Mouse (Mus musculus): ENCODE measurements around the gene F2r. TPM values are rescaled to one million over a fixed set of nuclear protein-coding genes. Genes with fewer than 3 reads are reported as not detected.

The F2r gene
- polyA plus RNA-seq, 1 experiment from 2014 or later: 23.0 TPM

DNA sequence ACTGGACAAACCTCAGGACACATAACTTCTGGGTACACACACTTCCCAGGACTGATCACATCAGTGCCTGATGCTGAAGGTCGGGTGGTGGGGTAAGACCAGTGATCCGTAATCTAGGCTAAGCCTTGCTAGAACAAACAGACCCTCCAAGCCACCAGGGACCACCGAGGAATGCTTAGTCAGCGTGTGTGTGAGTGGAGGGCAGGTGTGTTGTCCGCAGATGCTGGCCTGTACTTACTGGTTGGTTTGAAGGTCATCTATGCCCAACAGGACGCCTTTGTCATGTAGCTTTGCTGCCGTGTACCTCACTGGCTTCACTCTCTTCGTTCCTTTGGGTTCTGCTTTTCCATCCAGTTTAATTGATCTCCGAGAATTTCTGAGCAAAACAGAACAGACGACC, 11.5 kb upstream of the F2r start:
- no peak overlapping the region for H3K4me3 ChIP-seq (ENCODE audit: low read depth, low read length)
- no peak for TF ChIP-seq CTCF (IDR thresholded peaks at IDR 0.05; ENCODE audit: low read depth)
- no peak for TF ChIP-seq EP300 (optimal IDR thresholded peaks at IDR 0.05)
- ATAC-seq (ENCODE audit: low FRiP score, low TSS enrichment): no peak
- H3K4me2 ChIP-seq (replicated peaks; ENCODE audit: low read depth): no peak overlapping the region
- no peaks in the 10 kb centered on the region for H3K4me1 ChIP-seq (replicated peaks; ENCODE audit: control insufficient read depth, insufficient read depth)
- WGBS: 87% methylated on average over 10 of the region's 10 CpGs
- H3K36me3 ChIP-seq (ENCODE audit: control insufficient read depth, insufficient read depth, low read length): no peaks in the 10 kb centered on the region
- no peaks in the 10 kb centered on the region for H3K27me3 ChIP-seq (ENCODE audit: control insufficient read depth, insufficient read depth, low read length)
- no peak for DNase-seq (ENCODE audit: low spot score)
- H3K9ac ChIP-seq (ENCODE audit: low read length): no peak overlapping the region
- H3K27ac ChIP-seq (replicated peaks): no peak overlapping the region
- no peaks in the 10 kb centered on the region for H3K9me3 ChIP-seq (ENCODE audit: control insufficient read depth, low read length)

DNA sequence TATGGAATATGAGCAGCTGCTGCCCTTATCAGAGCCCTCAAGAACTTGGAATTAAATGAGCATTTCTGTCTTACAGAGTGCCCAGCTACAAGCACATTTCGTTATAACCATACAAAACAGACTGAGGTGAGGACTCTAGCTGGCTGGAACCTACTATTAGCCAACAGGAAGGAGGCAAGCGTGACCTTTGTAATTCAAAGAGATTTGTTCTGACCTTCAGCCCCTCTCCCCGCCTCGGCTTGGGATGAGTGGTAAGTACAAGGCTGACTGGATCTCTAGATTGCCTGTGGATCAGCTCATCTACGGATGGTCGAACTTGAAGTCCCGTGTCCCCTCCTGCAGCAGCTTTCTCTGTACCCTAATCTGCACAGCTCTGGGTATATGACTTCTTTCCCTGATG, 8.4 kb upstream of the F2r start:
- Histone ChIP-seq H3K4me2 (replicated peaks; ENCODE audit: low read depth) (no peak overlapping the region), H3K27me3 (ENCODE audit: control insufficient read depth, insufficient read depth, low read length) (no peaks in the 10 kb centered on the region), H3K4me1 (replicated peaks; ENCODE audit: control insufficient read depth, insufficient read depth) (no peaks in the 10 kb centered on the region), H3K9me3 (ENCODE audit: control insufficient read depth, low read length) (no peaks in the 10 kb centered on the region), H3K4me3 (ENCODE audit: low read depth, low read length) (no peak overlapping the region), H3K9ac (ENCODE audit: low read length) (no peak overlapping the region), H3K36me3 (ENCODE audit: control insufficient read depth, insufficient read depth, low read length) (no peaks in the 10 kb centered on the region), H3K27ac (replicated peaks) (no peak overlapping the region)
- TF ChIP-seq EP300 (optimal IDR thresholded peaks at IDR 0.05) (no peak), CTCF (IDR thresholded peaks at IDR 0.05; ENCODE audit: low read depth) (no peak)
- WGBS: 85% methylated on average over 7 of the region's 7 CpGs
- DNase-seq (ENCODE audit: low spot score) (no peak), ATAC-seq (ENCODE audit: low FRiP score, low TSS enrichment) (no peak)

DNA sequence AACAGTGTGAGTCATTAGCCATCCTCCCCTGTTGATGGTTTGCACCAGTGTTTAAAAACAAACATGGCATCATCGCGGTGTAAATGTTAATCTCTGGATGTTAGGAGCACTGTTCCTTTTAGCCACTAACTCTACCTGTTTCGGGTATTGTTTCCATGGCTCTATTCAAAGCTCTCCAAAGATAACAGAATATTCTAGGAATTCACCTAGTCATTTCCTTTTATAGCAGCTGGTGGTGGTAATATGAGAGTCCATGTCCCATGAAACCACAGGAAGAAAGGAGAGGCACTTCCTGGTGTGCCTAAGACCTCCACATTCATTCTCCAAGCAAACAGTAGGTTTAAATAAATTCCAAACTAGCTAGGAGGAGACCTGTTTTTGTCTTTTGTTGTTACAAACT, 4.8 kb upstream of the F2r start:
- 77% methylated on average over 3 of the region's 3 CpGs for WGBS
- Histone ChIP-seq H3K27ac (replicated peaks) (no peak overlapping the region), H3K27me3 (ENCODE audit: control insufficient read depth, insufficient read depth, low read length) (no peaks in the 10 kb centered on the region), H3K4me3 (ENCODE audit: low read depth, low read length) (no peak overlapping the region), H3K4me1 (replicated peaks; ENCODE audit: control insufficient read depth, insufficient read depth) (no peaks in the 10 kb centered on the region), H3K36me3 (ENCODE audit: control insufficient read depth, insufficient read depth, low read length) (no peaks in the 10 kb centered on the region), H3K9me3 (ENCODE audit: control insufficient read depth, low read length) (no peaks in the 10 kb centered on the region), H3K4me2 (replicated peaks; ENCODE audit: low read depth) (no peak overlapping the region), H3K9ac (ENCODE audit: low read length) (no peak overlapping the region)
- no peak; the same call in 1 of the 2 replicates for ATAC-seq (ENCODE audit: low FRiP score, low TSS enrichment)
- TF ChIP-seq EP300 (optimal IDR thresholded peaks at IDR 0.05): no peak
- TF ChIP-seq CTCF (IDR thresholded peaks at IDR 0.05; ENCODE audit: low read depth): no peak
- no peak for DNase-seq (ENCODE audit: low spot score)

DNA sequence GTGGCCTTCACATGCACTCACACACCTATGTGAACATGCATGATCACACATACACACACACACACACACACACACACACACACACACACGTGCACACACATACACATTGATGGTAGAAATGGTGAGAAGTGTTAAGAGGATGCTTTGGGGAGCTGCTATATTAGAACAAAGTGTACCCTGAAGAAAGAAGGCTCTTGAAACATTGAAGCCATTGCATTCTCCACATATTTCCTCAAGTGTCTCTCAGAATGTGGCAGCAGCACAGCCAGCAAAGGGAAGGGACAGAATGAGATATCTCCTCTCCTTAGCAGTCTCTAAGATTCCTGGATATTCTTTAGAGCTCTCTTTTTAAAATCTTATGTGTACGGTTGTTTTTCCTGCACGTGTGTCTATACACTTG, 3.3 kb upstream of the F2r start:
- 75% methylated on average over 3 of the region's 3 CpGs for WGBS

DNA sequence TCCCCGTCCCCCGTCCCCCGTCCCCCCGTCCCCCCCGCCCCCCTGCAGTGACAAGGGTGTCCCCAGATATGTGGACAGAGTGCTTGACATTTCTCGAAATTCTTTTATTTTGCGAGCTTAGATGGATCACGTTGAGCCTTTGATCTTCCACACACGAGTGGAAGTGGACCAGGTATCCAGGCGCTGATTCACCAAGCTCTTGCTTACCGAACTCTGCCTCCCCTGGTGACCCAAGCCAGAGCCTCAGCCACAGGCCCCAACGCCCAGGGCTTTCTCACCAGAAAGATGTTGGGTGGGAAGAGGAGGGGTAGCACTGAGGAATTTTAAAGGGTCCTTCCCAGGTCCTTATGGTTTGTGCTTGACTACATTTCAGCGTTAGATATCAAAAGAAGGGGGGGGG, 572 bp upstream of the F2r start:
- Histone ChIP-seq H3K4me2 (replicated peaks; ENCODE audit: low read depth) (peak overlapping the region; percentile 66), H3K27ac (replicated peaks) (peak overlapping the region; percentile 67; the same call in 1 of the 2 replicates), H3K9me3 (ENCODE audit: control insufficient read depth, low read length) (no peaks in the 10 kb centered on the region), H3K4me1 (replicated peaks; ENCODE audit: control insufficient read depth, insufficient read depth) (0 out of 2 replicates have a peak, but pooled peaks cover 3% of the 10 kb centered on the region), H3K36me3 (ENCODE audit: control insufficient read depth, insufficient read depth, low read length) (no peaks in the 10 kb centered on the region), H3K27me3 (ENCODE audit: control insufficient read depth, insufficient read depth, low read length) (no peaks in the 10 kb centered on the region), H3K4me3 (ENCODE audit: low read depth, low read length) (peak overlapping the region; percentile 61), H3K9ac (ENCODE audit: low read length) (peak overlapping the region; percentile 78)
- 14% methylated on average over 13 of the region's 13 CpGs for WGBS
- TF ChIP-seq EP300 (optimal IDR thresholded peaks at IDR 0.05) (no peak), CTCF (IDR thresholded peaks at IDR 0.05; ENCODE audit: low read depth) (no peak)
- ATAC-seq (ENCODE audit: low FRiP score, low TSS enrichment) (no peak; the same call in 1 of the 2 replicates), DNase-seq (ENCODE audit: low spot score) (peak; percentile 16)

More for the DNA sequence above, 3.3 kb upstream of the F2r start:
- TF ChIP-seq CTCF (IDR thresholded peaks at IDR 0.05; ENCODE audit: low read depth) (no peak), EP300 (optimal IDR thresholded peaks at IDR 0.05) (no peak)
- Histone ChIP-seq H3K27me3 (ENCODE audit: control insufficient read depth, insufficient read depth, low read length) (no peaks in the 10 kb centered on the region), H3K36me3 (ENCODE audit: control insufficient read depth, insufficient read depth, low read length) (no peaks in the 10 kb centered on the region), H3K4me3 (ENCODE audit: low read depth, low read length) (no peak overlapping the region), H3K4me2 (replicated peaks; ENCODE audit: low read depth) (no peak overlapping the region), H3K4me1 (replicated peaks; ENCODE audit: control insufficient read depth, insufficient read depth) (0 out of 2 replicates have a peak, but pooled peaks cover 3% of the 10 kb centered on the region), H3K9me3 (ENCODE audit: control insufficient read depth, low read length) (no peaks in the 10 kb centered on the region), H3K9ac (ENCODE audit: low read length) (no peak overlapping the region), H3K27ac (replicated peaks) (no peak overlapping the region)
- no peak for ATAC-seq (ENCODE audit: low FRiP score, low TSS enrichment)
- DNase-seq (ENCODE audit: low spot score): no peak

DNA sequence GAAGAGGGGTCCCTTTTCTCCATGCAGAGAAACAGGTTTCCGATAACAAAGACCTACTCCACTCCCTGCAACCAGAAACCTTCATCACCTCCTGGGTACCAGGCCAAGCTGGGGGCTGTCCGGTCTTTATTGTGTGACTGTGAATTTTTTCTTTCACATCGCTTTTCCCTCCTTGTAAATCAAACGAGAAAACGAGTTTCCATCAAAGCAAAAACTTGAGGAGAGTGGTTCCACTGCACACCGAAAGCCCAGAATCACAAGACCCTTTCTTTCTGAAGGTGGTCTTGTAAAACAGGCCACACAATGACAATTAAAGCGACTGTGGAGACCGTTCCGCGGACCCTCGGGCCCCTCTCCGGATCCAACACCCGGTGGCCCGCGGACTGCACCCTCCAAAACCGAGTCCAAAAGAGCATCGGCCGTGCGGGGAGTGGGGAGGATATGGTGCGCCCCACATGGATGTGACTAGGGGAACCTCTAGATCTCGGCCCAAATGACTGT, 566 bp downstream of the F2r start:
- ATAC-seq (ENCODE audit: low FRiP score, low TSS enrichment) (peak; percentile 24), DNase-seq (ENCODE audit: low spot score) (no peak)
- Histone ChIP-seq H3K4me3 (ENCODE audit: low read depth, low read length) (peak overlapping the region; percentile 61), H3K9me3 (ENCODE audit: control insufficient read depth, low read length) (no peaks in the 10 kb centered on the region), H3K4me1 (replicated peaks; ENCODE audit: control insufficient read depth, insufficient read depth) (0 out of 2 replicates have a peak, but pooled peaks cover 3% of the 10 kb centered on the region), H3K27ac (replicated peaks) (peak overlapping the region; percentile 67), H3K27me3 (ENCODE audit: control insufficient read depth, insufficient read depth, low read length) (no peaks in the 10 kb centered on the region), H3K36me3 (ENCODE audit: control insufficient read depth, insufficient read depth, low read length) (no peaks in the 10 kb centered on the region), H3K4me2 (replicated peaks; ENCODE audit: low read depth) (peak overlapping the region; percentile 66), H3K9ac (ENCODE audit: low read length) (peak overlapping the region; percentile 78)
- 1% methylated on average over 21 of the region's 21 CpGs for WGBS
- TF ChIP-seq EP300 (optimal IDR thresholded peaks at IDR 0.05): no peak
